Mouse (Mus musculus): ENCODE data around the gene Agl.

Gene Agl

DNA sequence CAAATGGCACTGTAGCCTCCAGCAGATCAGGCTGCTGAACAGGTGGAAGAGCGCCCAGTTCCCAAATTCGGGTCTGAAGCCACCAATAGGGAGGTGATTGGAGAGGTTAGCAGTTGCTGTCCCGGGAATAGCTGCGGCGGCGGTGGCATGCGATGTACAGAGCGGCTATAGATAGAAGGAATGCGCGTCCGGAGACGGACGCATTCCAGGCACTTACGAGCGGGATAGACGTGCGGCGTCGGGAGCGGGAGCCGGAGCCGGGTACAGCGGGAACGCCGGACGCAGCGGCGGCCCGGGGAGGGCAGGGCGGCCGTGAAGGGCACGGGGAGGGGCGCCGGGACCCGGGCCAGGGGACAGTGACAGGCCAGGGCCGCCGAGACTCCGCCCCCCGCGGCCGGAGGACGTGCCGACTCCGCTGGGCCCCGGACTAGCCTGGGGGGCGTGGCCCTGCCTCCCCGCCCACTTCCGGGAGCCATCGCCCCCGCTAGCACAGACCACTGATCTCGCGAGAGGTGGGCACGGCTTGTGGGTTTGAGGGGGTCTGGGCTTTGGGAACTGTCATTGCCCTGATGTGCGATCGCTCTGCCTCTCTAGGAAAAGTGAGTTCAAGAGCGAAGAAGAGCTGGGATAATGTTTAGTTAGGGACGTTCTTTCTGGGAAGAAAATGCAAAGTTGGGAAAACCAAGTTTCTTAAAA, at the start of gene Agl:
Gene Agl, minus strand, starts transcription at position 356 of the 696 bp plus-strand sequence.
- DNase-seq = peak; percentile 93 to 95

DNA sequence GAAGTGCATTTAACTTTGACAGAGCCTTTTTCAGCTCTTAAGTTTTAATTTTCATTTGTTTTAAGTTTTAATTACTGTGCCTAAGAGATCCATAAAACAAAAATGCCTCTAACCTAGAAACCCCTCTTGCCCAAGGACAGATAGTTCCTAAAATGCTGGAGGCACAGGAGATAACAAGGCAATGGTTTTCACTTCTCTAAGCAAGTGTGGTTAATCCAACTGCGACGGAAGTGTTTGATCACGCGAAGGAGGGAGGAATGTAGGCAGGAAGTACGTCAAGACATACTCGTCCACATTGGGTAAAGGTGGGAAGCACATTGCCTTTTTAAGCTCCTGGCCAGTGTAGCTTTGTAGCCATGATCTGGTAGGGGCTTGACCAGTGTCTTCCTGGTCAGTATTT, 49.6 kb upstream of the Agl start:
- DNase-seq = no peak

DNA sequence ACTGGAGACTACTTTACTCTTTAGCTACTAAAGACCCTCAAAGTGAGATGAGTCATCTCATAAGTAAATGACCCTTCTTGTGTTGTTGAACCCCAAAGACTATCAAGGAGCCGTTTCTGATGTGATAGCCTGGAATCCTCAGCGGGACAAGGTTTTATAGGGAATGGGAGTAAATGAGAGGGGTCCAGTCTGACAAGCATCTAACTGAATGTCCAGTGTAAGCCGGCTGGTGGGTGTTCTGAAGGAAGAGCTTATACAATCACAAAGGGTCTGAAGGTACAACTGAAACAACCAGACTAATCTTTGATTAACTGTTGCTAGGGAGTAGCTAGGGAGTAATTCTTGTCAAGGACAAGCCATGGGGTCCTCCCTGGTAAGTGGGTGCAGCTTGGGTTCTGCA, 44.5 kb upstream of the Agl start:
- no peak for DNase-seq

DNA sequence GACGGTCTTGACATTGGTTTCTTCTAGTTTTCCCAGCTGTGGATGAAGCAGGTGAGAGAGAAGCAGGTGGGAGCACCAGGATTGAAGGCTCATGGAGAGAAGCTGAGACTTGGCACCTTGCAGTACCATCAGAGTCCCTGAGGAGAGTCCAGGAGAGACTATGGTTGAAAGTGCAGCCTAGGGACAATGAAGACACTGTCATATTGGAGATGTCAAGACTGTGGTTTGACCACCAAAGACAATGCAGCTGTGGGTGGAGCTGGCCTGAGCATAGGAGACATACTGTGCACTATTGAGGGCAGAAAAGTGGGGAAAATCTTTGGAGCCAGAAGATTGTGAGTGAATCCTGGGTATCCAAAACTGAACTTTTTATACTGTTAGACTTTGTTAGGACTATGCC, 42.4 kb upstream of the Agl start:
- DNase-seq = no peak

DNA sequence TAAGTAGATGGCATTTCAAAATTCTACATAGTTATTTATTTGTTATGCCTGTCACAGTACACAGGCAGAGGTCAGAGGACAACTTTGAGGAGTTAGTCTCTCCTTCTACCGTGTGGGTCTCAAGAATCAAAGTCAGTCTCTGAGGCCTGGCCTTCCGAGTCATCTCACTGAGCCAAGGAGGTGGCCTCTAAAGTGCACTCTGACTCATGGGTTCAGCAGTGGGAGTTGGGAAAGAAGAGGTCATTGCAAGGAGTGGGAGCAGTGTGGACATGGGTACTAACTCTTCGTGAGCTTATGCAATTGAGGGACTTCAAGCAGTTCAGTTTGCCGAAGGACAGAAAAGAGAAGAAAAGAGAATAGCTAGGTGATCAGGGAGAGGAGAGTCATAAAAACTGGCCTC, 41.0 kb upstream of the Agl start:
- no peak for DNase-seq

DNA sequence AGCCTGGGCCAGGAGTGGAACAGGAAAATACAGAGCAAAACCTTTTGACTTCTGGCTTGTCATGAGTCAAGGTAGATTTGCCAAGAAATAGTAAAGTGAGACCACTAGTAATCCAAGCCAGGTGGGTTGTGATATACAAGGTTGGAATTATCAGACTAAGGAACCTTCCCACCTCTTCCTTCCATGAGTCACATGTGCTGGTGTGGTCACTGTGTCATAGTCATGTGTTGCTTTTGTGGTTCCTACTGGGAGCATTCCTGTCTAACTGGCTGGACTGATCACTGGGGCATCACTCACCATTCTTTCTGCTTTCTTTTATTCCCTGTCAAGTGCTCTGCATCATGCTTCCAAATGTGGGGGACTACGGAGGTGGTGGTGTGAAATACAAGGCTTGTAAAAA, 40.1 kb upstream of the Agl start:
- no peak for DNase-seq

DNA sequence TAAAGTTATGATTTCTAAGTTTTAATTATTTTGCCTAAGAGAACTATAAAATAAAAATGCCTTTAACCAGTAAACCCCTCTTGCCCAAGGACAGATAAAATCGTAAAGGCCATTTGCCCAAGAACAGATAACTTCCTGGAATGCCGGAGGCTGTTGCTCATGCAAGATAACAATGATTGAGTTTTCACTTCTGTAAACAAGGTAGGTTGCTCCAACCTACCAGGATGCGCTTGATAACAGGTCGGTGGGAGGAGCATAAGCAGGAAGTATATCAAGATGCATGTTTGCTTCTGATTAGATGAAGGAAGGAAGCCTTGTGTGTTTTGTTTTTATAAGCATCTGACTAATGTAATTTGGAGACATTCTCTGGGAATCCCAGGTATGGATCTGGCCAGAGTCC, 38.1 kb upstream of the Agl start:
- no peak for DNase-seq

DNA sequence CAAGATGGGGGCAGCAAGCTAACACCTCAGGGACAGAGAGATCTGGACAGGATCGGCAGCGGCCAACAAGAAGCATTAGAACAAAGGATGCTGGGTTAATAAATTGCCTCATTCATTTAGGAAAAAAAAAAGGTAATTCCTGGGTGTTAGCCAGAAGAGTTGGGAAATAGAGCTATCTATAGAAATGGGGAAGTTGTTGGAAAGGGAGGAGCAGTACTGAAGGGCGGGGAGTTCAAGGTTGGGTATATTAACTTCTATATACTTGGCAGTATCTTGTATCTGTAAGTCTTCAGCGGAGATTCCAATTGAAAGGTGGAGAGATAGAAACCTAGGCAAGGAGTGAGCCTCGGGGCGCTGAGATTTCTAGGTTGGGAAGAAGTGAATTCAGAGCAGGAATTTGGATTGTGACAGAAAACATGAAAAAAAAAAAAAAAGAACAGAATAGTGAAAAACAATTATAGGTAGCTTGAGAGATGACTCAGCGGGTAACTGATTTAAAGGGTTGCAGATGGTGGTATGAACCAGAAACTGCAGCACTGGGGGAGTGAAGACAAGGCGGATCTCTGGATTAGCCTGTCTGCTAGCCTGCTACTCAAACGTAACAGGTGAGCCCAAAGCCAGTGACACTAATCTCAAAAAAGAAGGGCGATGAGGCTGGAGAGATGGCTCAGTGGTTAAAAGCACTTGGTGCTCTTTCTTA, 37.1 kb upstream of the Agl start:
- no peak for DNase-seq

DNA sequence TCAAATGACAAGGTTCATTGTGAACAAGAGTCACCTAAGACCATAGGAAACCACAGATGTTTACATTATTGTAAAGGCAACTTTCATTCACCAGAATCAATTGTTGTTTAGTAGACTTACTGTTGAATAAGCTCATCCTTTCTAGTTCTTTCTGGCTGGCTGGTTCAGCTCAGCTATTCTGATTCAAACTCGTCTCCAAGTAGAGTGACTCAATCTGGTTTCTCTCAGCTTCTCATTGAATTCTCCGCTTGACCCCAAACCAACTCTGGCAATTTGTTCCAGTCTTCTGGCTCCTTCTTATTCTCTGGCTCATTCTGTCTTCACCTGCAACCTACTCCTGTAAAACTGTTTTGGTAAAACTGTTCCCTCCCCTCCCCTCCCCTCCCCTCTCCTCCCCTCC, 33.3 kb upstream of the Agl start:
- no peak for DNase-seq

DNA sequence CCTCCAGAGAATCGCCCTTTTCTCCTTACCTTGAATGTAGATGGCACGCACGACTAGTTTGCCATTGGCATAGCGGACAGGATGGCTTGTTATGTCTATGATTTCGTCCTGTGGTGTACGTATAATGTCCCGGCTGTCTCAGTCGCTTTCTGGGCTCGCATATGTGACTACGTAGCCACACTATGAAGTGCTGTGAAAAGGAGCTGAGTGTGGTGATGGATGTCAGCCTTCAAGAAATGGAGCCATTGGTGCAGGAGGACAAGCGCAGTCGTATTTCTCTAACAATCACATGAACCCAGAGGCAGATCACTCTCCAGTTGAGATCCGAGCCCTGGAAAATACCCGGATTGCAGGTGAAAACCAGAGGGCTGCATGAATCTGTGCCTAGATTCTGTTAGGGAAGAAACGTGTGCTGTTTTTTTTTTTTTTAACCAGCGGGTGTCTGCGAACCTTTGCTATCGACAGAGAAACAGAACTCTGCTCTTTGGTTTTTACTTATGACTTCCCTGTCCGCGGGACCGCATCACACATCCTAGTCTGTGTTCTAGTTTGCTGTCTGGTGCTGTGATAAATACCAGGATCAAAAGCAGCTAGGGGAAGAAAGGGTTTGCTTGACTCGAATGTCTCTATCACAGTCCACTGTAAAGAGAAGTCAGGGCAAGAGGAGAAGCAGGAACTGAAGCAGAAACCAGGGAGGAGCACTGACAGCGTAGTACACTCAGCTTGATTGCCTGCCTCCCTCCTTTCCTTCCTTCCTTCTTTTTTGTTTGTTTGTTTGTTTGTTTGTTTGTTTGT, 28.9 kb upstream of the Agl start:
- DNase-seq = no peak

DNA sequence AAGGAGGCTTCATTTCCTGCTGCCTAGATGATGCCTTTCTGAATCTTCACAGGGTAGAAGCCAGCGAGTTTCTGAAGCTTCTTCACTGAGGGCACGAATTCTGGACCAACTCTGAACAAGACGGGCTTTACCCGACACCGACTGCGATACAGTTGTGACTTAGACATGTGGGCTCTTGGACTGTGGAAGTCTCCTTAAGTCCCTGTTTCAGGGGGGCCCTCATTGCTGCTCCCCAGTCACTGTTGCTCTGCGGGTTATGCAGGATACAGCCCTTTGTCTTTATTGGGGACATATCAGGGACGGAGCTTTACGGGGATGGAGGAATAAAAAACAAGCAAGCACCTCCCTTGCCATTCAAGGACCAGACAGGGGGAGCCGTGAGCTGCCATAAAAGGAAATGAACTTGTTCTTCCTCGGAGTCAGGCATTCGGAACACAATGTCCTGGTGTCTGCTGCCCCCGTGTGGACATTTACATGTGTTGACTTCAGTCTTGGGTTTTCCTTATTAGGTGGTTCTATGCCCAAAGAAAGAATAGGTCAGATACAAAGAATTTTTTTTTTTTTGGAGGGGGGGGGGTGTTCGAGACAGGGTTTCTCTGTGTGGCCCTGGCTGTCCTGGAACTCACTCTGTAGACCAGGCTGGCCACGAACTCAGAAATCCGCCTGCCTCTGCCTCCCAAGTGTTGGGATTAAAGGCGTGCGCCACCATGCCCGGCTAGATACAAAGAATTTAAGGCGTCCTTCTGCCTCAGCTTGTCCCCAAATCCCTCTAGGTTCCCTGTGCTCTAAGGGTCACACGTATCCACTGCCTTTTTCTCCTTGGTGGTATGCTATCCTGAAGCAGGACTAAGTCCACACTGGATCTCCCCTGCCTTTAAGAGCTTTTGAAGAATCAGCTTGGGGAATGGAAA, 28.1 kb upstream of the Agl start:
- DNase-seq = peak; percentile 83 to 85

DNA sequence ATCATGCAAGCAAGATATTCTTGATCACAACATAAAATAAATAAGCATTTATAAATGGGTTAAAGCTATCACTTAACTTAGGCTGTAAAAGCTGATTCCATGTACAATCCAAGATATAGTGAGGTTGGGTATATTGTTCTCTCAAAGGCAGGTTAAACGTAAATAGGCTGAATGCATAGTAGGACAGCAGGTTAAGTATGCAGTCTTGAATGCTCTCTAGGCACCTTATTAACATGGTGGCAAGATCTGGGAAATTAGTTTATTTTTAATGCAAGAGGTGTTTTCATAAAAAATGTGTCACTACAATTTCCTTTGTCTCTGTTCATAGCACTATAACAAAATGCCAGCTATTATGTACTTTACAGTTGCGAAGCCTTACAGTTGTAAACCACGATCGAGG, 27.4 kb upstream of the Agl start:
- no peak for DNase-seq

DNA sequence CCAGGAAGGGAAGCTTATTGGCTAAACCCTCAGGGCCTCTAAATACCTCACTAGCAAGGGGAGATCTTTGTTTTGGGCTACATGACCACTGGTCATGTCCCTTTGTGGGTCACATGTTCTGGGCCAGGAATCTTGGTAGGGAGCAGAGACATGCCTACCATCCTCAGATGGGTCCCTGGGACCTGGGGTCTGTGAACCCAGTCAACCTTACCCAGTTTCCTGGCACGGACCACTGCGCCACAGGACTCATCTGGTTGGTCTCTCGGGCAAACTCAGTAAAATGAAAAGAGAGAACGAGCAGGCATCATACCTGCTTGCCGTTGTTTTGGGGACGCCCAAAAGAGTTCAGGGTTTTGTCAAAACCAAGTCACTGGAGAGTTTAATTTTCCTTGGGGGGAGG, 26.3 kb upstream of the Agl start:
- DNase-seq = no peak

DNA sequence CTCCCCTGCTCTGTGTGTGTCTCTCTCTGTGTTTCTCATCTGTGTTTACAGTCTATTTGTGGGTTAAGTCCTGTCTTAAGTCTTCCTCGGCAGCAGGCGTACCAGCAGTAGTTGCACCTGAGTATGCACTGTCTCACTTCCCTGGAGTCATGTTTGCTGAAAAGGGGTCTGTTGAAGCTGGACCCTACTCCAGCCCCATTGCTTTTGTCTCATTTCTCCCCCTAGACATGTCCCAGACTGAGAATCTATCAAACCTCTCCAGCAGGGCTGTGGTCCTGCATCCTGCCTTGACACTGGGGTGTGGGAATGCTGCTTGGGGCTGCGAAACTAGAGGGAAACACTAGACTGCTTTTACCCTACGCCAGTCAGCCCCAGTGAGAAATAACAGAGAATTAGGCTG, 25.5 kb upstream of the Agl start:
- no peak for DNase-seq

DNA sequence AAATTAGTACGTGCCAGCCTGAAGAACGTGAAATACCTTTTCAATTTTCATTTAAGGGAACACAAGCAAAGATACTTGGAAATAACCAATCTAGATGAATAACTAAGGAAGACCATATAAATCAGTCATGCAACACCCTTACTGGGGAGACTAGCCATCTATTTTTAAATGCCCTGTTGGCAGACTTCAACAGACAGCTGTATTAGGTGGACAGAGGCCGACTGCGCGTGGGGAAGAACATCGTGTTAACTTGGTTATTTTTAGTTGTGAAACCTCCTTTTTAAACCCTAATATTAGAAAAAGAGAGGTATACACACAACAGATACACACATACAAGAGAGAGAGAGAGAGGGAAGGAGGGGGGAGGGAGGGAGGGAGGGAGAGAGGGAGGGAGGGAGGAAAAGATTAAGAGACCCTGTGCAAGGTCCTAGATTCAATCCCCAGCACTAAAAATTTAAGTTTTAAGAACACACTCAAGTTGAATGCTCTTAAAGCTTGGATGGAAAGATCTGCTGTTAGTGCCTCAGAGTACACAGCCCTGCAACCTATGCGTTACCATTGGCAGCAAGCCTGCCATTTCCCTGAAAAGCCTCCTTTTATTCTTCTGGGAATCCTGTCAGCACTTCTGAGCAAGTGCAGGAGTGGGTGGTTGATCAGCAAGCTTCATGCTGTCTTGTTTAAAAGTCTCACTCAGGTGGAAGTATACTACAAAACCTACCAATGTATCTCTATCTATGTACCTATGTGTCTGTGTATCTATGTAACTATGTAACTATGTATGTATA, 24.8 kb upstream of the Agl start:
- DNase-seq = no peak

DNA sequence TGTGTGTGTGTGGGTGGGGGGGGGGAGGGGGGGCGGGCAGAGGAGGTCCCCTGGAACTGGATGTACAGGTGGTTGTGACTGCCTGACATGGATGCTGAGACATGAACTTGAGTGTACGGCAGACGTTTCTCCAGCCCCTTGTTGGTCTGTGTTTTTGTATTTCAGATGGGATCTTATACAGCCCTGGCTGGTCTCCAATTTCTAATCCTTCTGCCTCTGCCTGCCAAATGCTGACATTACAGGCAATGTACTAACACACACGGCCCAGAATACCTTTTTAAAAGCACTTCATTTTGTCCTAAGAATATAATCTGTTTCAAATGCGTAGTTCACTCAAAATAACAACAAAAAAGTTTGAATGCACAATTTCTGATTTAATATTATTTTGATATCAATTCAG, 23.4 kb upstream of the Agl start:
- DNase-seq = no peak

DNA sequence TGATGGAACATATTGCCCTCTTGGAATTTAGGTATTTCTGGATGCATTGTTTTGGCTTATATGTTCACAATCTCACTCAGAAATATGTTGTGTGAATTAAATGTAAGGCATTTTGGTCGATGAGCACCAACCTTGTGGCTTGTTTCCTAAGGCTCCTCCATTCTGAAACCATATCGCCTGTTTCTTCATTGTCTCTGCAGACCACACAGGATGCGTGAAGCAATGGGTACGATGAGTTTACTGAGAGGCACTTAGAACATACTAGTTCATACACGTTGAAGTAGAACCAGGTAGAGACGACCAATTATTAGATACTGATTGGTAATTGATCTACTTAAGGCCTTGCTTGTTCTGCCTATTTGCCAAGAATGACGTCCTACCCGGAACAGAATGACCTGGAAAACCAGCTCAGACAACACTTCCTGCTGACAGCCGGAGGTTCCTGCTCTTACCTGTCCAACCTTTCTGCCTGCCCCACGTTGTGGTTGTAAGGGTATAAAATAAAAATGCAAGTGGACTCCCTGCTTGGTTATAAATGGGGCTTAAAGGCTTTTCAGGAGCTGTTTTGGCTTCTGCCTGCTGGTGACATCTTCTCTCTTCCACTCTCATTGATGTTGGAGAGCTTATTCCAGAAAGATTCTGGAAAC, 21.4 kb upstream of the Agl start:
- no peak for DNase-seq

DNA sequence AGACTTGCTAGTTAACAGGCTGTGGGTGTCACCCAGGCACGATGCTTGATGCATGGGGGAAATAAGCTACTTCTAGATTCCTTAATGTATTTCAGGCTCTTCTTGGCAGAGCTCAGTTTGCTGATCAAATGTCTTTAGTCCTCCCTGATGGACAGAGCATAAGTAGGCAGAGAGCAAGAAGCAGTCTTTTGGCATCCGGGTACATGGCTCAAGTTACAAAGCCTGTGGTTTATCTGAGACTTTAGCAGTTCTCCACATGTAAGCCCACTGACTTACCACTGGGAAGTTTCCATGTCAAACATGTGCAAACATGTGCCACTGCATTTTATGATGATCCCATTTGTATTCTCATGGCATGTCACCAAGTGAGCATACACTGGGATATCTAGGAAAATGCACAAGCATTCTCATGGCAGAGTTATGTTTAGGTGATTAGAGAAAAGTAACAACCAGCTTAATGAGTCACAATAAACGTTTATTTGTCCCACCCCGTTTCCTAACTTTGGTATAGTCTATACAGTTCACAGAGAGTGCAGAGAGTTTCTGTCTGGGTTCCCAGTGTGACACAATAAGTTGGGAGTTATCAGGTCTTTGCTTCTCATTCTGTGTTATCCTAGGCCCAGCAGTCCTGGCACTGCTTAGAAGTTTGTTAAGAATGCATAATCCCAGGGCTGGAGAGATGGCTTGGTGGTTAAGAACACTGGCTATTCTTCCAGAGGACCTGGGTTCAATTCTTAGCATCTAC, 18.7 kb upstream of the Agl start:
- DNase-seq = no peak

DNA sequence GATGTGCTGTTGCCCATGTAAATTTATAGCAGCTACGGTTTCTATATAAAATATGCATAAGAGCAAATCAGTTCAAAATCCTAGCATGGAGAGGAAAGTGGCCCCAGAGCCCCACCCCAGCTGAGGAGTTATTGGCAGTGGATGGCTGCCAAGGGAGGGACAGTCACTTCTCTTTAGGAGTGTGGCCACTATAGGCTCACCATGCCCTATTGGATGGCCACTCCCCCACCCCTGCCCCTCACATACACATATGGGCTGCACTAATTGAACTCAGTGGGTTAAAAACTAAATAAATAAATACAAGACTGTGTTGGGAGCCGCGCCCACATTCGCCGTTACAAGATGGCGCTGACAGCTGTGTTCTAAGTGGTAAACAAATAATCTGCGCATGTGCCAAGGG, 9.3 kb upstream of the Agl start:
- no peak for DNase-seq

DNA sequence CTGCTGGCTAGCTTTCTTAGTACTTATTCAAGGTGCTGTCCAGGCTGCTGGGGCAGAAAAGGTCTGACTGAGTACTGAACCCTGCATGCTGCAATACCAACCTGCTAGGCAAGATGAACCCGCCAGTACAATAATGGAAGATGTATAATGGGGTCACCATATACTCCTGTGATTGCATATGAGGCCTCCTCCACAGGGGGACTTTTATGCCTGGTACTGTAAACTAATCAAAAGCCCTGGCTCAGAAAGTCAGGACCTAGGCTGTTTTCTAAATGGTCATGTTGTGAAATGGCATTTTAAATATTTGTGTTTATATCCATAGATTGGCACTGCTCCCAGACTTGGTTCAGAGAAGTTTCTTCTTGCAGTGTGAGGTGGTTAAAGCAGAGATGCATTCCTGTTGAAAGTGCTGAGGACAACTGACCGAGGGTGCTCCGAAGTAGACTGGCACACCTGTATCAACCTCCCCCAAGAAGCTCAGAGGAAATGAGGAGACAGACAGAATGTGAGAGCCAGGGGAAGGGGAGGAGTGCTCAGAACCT, 8.8 kb upstream of the Agl start:
- no peak for DNase-seq

DNA sequence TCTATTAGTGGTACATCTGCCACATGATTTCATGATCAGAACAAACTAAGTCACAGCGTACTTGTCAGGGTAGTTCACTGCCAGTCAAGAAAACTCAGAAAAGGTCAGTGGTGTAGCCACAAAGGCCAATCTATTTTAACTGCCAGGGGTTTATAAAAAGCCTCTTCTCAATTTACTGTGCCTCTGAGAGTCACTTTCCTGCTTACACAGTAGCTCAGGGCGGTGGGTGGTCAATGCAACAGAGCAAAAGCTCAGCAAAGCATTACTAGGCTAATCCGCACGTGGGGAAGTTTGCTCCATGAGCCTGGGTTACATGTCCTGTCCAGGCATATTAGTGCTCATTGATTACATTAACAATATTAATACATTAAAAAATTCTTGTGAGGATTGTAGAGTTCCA, 8.0 kb upstream of the Agl start:
- no peak for DNase-seq
